Mouse (Mus musculus) heart, adult 9 months (tissue): ENCODE results near the gene Gm13276.
"Not testable (repeated sequence)": the region's sequence is repeated elsewhere in the genome, so short reads cannot be mapped to it uniquely, and the experiment has no call there.

Experiments
- DNase-seq, 2 experiments: peaks; one replicate each; pipeline ENCODE4 v3.0.0; 2022; ENCODE audit warnings: low spot score in 2 of 2

The Gm13276 gene

GRCm38 (mm10) chr4:88782335-88782734 is 3.2 kb upstream of the Gm13276 start:
- not testable (repeated sequence) for DNase-seq

- peak; percentile 53 to 73 for DNase-seq
Observed at GRCm38 (mm10) chr4:88788402-88788801, 2.9 kb downstream of the Gm13276 start, which contains the start of gene Gm13277. Gene Gm13277, plus strand, starts transcription at chr4:88788632.

GRCm38 (mm10) chr4:88791250-88791649 is 5.7 kb downstream of the Gm13276 start, which contains the start of gene Gm13278:
Gene Gm13278, plus strand, starts transcription at chr4:88791550.
- DNase-seq = not testable (repeated sequence)

GRCm38 (mm10) chr4:88793936-88794675 is 8.6 kb downstream of the Gm13276 start, which contains the start of gene Gm13275:
Gene Gm13275, plus strand, starts transcription at chr4:88794487.
- DNase-seq = peak; percentile 88 to 90

- not testable (repeated sequence) for DNase-seq
Observed at GRCm38 (mm10) chr4:88797097-88797496, 11.6 kb downstream of the Gm13276 start, which contains the start of gene Gm13279. Gene Gm13279, plus strand, starts transcription at chr4:88797397.

- DNase-seq = not testable (repeated sequence)
Observed at GRCm38 (mm10) chr4:88799365-88799764, 13.9 kb downstream of the Gm13276 start, which contains the start of gene Gm13285. Gene Gm13285, plus strand, starts transcription at chr4:88799665.

GRCm38 (mm10) chr4:88802954-88803353 is 17.4 kb downstream of the Gm13276 start, which contains the start of gene Gm13287:
Gene Gm13287, plus strand, starts transcription at chr4:88803254.
- DNase-seq = not testable (repeated sequence)

- not testable (repeated sequence) for DNase-seq
Observed at GRCm38 (mm10) chr4:88805231-88805630, 19.7 kb downstream of the Gm13276 start, which contains the start of gene Gm13288. Gene Gm13288, plus strand, starts transcription at chr4:88805531.

- DNase-seq = peak; percentile 34 to 35
Observed at GRCm38 (mm10) chr4:88805761-88806160, 20.3 kb downstream of the Gm13276 start.

- no peak for DNase-seq
Observed at GRCm38 (mm10) chr4:88815928-88816327, 30.4 kb downstream of the Gm13276 start, which contains the start of gene Ifna7. Gene Ifna7, plus strand, starts transcription at chr4:88816228.

- no peak for DNase-seq
Observed at GRCm38 (mm10) chr4:88819659-88820058, 34.1 kb downstream of the Gm13276 start, which contains the start of gene Ifna11. Gene Ifna11, plus strand, starts transcription at chr4:88819959.

- no peak for DNase-seq
Observed at GRCm38 (mm10) chr4:88822995-88823394, 37.5 kb downstream of the Gm13276 start.

GRCm38 (mm10) chr4:88827116-88827515 is 41.6 kb downstream of the Gm13276 start, which contains the start of gene Ifna6:
Gene Ifna6, plus strand, starts transcription at chr4:88827416.
- not testable (repeated sequence) for DNase-seq

GRCm38 (mm10) chr4:88830523-88830922 is 45.0 kb downstream of the Gm13276 start:
- DNase-seq = no peak

GRCm38 (mm10) chr4:88835225-88835624 is 49.7 kb downstream of the Gm13276 start, which contains the start of gene Ifna5:
Gene Ifna5, plus strand, starts transcription at chr4:88835525.
- not testable (repeated sequence) for DNase-seq
